Mouse (Mus musculus): ENCODE results near the gene Gm13276.
"Not testable (repeated sequence)": the region's sequence is repeated elsewhere in the genome, so short reads cannot be mapped to it uniquely, and the experiment has no call there.

DNA sequence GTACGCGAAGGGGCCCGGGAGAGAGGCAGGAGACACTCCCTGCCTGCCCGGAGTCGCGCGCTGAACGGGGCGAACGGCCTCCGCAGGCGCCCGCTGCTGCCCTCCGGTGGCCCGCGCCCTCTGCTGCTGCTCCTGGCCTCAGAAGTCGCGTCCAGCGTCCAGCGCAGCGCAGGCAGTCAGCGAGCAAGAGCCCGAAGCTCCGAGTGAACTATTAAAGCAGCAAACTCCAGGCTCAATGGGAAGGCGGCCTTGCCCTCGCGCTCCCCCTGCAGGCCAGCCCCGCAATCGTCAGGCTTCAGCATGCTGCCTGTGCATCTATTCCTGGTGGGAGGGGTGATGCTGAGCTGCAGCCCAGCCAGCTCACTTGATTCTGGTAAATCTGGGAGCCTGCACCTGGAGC lies 8.9 kb upstream of the Gm13276 start, which contains the start of gene Gm13289:
- TF ChIP-seq CTCF (IDR thresholded peaks at IDR 0.05; ENCODE audit: extremely low read depth, insufficient read depth, insufficient read length, insufficient replicate concordance); POLR2A (IDR thresholded peaks at IDR 0.05; ENCODE audit: low read depth, low read length): not testable (repeated sequence)

All from spleen, adult 2 months (tissue).